Mouse (Mus musculus) thymus, postnatal 10 days (tissue): ENCODE data around the gene Nit2.

Source experiments
- DNase-seq, 2 experiments: peaks; one replicate each; pipeline ENCODE4 v3.0.0; 2021; ENCODE audit warnings: low spot score in 2 of 2

Nit2 gene

GRCm38 (mm10) chr16:57162841-57163240, 4.3 kb downstream of the Nit2 start:
- no peak for DNase-seq

DNA sequence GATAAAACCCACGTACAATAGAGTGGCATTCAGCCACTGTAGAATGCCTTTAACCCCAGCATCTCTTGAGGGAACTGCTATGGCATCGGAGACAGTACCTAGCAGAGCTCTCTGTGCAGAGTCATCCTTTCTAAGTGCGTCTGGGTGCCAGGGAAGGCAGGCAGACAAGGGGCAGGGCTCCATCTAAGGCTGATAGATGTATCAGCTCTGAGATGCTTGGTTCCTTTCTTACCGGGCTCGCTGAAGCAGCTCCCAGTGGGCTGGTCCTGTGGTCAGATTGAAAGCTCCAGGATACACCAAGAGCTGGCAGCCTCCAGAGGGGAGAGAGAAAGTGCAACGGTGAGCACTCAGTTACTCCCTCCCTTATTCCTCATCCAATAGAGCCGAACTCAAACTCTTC, 7.3 kb downstream of the Nit2 start:
- no peak for DNase-seq

DNA sequence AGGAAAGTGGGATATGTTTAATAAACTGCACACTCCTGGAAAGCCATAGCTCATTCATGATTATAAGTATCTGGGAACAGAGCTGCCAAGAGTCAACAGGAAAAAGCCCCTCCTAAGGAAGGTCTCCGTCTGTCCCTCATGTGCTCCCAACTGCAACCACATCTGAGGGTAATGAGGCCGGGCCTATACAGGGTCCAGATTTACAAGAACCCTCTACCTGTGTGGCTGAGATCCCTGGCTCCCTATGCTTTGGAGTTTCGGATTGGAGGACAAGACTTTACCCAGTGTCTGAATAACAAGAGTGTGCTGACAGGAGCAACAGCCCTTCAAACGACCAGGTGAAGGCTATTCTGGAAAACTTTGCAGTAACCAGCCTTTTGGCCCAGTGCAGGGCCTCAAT, 9.4 kb downstream of the Nit2 start:
- DNase-seq, result no peak

GRCm38 (mm10) chr16:57157076-57157475, 10.1 kb downstream of the Nit2 start:
- no peak for DNase-seq

GRCm38 (mm10) chr16:57155899-57156298, 11.2 kb downstream of the Nit2 start:
- no peak for DNase-seq

- DNase-seq, result no peak
These were observed 15.7 kb downstream of the Nit2 start for GRCm38 (mm10) chr16:57151437-57151836.

GRCm38 (mm10) chr16:57144741-57145140, 22.4 kb downstream of the Nit2 start:
- no peak for DNase-seq

DNA sequence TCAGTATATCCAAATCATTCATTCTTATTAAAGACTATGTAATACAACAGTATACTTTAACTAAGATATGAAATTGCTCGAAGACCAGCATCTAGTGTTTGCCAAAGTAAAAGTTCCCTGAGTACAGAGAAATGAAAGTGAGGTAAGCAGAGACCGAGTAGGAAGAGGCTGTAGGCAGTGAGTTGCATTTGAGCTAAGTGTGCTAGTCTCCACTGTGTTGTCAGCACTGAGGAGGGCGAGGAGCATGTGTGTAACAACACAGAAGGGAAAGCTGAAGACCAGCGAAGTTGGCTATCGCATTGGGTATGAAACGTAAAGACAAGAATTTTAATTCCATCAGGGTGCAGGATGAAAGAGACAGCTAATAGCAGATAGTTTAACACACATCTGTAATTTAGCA, 33.5 kb downstream of the Nit2 start:
- DNase-seq, result no peak

DNA sequence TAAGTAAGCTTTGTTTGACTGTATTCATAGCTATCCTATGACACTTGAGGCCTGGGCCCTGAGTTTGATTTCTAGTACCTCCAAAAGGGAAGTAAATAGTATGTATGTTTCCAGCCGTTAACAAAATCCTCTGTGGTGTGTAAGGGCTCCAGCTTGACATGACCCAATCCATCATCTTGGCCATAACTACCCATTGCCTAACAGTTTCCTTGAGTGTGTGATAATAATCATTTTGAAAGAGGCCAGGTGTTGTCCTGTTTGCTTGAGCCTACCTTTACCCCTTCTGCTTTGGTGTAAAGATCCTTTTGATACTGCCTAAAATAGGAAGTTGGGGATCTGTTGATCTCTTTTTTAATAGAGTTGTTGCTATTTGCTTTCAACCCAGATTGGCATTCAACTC, 34.8 kb downstream of the Nit2 start:
- no peak for DNase-seq

- DNase-seq, result no peak
These were observed 35.6 kb downstream of the Nit2 start for GRCm38 (mm10) chr16:57131544-57131943.

- DNase-seq, result no peak
These were observed 36.3 kb downstream of the Nit2 start for GRCm38 (mm10) chr16:57130752-57131400.

DNA sequence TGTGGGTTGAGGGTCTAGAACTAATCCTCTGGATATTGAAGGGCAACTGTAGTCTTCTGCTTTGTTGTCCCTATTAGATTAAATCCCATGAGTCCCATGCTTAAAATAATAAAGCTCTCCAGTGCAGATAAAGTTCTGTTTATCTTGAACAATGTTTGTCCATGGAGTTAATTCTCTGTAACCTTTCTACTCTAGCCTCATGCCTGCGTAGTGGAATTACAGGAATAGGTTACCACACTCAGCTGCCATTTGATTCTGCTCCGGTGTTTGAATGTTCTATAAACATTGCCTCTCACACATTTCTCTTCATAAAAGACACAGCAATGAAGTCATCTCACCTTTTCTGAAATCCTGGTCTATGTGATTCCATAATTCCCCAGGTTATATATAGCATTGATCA, 39.3 kb downstream of the Nit2 start:
- no peak for DNase-seq

DNA sequence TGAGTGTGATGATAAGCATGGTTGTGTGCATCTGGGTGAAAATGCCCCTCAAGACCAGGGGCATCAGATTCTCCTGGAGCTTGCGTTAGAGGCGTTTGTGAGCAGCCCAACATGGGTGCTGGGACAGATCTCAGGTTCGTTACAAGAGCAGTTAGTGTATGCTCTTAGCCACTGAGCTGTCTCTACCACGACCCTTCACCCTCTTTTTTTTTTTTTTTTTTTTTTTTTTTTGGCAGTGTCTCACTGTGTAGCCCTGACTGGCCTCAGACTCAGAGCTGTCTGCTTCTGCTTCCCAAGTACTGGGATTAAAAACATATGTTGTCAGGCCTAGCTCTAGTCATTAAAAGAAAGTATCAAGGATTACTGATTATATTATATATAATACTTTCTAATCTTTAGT, 40.9 kb downstream of the Nit2 start:
- no peak for DNase-seq

GRCm38 (mm10) chr16:57122682-57123445, 44.3 kb downstream of the Nit2 start:
- DNase-seq, result no peak

DNA sequence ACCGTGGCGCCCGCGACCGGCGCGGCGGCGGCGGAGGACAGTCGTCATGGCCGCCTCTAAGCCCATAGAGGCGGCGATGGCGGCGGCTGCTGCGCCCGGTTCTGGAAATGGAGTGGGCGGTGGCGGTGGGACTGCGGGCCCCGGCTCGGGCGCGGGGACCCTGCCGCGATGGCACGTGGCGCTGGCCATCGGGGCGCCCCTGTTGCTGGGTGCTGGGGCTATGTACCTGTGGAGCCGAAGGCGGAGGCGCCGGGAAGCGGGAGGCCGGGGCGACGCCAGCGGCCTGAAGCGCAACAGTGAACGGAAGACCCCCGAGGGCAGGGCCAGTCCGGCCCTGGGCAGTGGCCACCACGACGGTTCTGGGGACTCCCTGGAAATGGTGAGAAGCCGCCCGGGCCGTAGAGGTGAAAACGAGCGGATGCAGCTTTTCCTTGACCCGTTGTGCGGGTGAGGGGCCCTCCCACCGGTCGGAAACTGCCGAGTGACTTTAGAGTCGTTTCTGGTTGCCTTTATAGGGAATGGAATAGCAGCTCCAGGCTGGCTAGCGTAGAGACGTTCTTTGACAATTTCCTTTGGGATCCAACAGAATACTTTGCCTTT, 45.2 kb downstream of the Nit2 start:
- DNase-seq, result peak in 1 of 2 experiments; percentile 21

GRCm38 (mm10) chr16:57120913-57121815, 46.0 kb downstream of the Nit2 start, which contains the start of gene Tomm70a:
Gene Tomm70a, plus strand, starts transcription at chr16:57121703.
- peak; percentile 88 for DNase-seq

DNA sequence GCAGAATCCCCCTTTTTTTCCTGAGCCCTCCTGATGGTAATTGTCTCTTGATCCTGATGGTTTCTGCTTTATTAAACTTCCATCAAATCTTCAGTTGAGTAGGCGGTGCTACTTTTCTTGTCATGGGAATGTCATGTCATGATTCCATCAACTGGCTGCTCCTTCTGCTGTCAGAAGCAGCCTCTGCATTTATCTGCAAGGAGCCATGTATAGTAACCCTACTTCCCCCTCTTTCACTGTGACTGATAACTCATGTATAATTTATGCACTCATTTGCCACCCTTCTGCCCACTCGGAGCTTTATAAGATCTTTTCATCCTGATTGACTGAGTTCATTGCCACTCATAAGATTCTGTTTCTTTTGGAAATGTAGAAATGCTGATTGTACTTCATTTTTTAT, 49.6 kb downstream of the Nit2 start:
- DNase-seq, result no peak

DNA sequence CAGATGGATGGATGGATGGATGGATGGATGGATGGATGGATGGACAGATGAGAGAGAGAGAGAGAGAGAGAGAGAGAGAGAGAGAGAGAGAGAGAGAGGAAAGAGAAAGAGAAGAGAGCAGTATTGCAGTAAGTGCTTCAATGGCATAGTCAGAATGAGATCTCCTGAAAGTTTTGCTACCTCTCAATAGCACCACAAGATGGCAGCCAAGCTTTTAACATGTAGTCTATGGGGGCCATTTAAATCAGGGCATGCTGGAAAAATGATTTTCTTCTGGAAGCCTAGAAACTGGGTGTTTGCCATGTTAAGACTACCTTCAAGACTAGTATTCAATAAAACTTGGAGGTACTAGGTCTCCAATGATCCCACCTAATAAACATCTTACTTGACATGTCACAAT, 51.1 kb downstream of the Nit2 start:
- DNase-seq, result no peak
